Mouse (Mus musculus): Measurements from ENCODE around the gene Rab1b.

- TF ChIP-seq POLR2A (IDR thresholded peaks at IDR 0.05; ENCODE audit: extremely low read depth, insufficient read depth, low read length) = peak; percentile 50; the same call in 1 of the 2 replicates
- no peak for TF ChIP-seq CTCF (IDR thresholded peaks at IDR 0.05; ENCODE audit: extremely low read depth, insufficient read depth, low read length)
Observed at GRCm38 (mm10) chr19:5052166-5052822, 54.6 kb downstream of the Rab1b start.
